Mouse (Mus musculus): Measurements from ENCODE around the gene Tm9sf4. TPM values are rescaled to one million over a fixed set of nuclear protein-coding genes. Genes with fewer than 3 reads are reported as not detected.

The Tm9sf4 gene
- polyA plus RNA-seq, 1 experiment: 52.5 TPM

DNA sequence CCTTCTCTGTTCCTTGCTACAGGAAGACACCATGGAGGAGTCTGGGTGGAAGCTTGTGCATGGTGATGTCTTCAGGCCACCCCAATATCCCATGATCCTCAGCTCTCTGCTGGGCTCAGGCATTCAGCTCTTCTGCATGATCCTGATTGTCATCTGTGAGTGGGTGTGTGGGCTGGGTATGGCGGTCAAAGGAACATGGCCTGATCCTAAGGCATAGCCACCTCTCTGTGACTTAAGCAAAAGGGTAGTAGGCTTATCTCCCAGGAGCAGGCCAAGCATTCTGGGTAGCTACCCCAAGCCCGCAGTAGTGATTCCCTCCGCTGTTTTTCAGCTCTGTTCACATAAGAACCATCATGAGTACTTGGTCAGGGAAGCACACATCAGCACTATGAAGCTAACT, 33.2 kb downstream of the Tm9sf4 start:
- Histone ChIP-seq H3K4me3 (ENCODE audit: control insufficient read depth, low read depth, low read length) (no peak overlapping the region), H3K27ac (ENCODE audit: control insufficient read depth, insufficient read depth, low read depth, low read length) (no peak overlapping the region), H3K4me1 (ENCODE audit: control insufficient read depth, insufficient read depth, low read length) (no peaks in the 10 kb centered on the region), H3K27me3 (ENCODE audit: control insufficient read depth, insufficient read depth, low read length) (no peaks in the 10 kb centered on the region), H3K36me3 (ENCODE audit: control insufficient read depth, insufficient read depth, low read length) (peaks cover 1% of the 10 kb centered on the region; the same call in 1 of the 2 replicates)
- TF ChIP-seq CTCF (IDR thresholded peaks at IDR 0.05; ENCODE audit: control insufficient read depth, insufficient read depth, insufficient replicate concordance, low read depth, low read length) (no peak), POLR2A (IDR thresholded peaks at IDR 0.05; ENCODE audit: control insufficient read depth, low read depth, low read length) (no peak)

- H3K27ac ChIP-seq (ENCODE audit: control insufficient read depth, insufficient read depth, low read depth, low read length): no peak overlapping the region
- peaks cover 6% of the 10 kb centered on the region for H3K36me3 ChIP-seq (ENCODE audit: control insufficient read depth, insufficient read depth, low read length)
- TF ChIP-seq CTCF (IDR thresholded peaks at IDR 0.05; ENCODE audit: control insufficient read depth, insufficient read depth, insufficient replicate concordance, low read depth, low read length) (no peak), POLR2A (IDR thresholded peaks at IDR 0.05; ENCODE audit: control insufficient read depth, low read depth, low read length) (no peak)
- no peak overlapping the region for H3K4me3 ChIP-seq (ENCODE audit: control insufficient read depth, low read depth, low read length)
- H3K27me3 ChIP-seq (ENCODE audit: control insufficient read depth, insufficient read depth, low read length): no peaks in the 10 kb centered on the region
- no peaks in the 10 kb centered on the region for H3K4me1 ChIP-seq (ENCODE audit: control insufficient read depth, insufficient read depth, low read length)
These were observed 37.4 kb downstream of the Tm9sf4 start for GRCm38 (mm10) chr2:153198485-153198884.

GRCm38 (mm10) chr2:153199114-153199513, 38.0 kb downstream of the Tm9sf4 start:
- H3K27ac ChIP-seq (ENCODE audit: control insufficient read depth, insufficient read depth, low read depth, low read length): no peak overlapping the region
- TF ChIP-seq CTCF (IDR thresholded peaks at IDR 0.05; ENCODE audit: control insufficient read depth, insufficient read depth, insufficient replicate concordance, low read depth, low read length) (no peak), POLR2A (IDR thresholded peaks at IDR 0.05; ENCODE audit: control insufficient read depth, low read depth, low read length) (no peak)
- H3K4me3 ChIP-seq (ENCODE audit: control insufficient read depth, low read depth, low read length): no peak overlapping the region
- H3K27me3 ChIP-seq (ENCODE audit: control insufficient read depth, insufficient read depth, low read length): no peaks in the 10 kb centered on the region
- peaks cover 6% of the 10 kb centered on the region for H3K36me3 ChIP-seq (ENCODE audit: control insufficient read depth, insufficient read depth, low read length)
- H3K4me1 ChIP-seq (ENCODE audit: control insufficient read depth, insufficient read depth, low read length): no peaks in the 10 kb centered on the region

GRCm38 (mm10) chr2:153202766-153203165, 41.7 kb downstream of the Tm9sf4 start:
- Histone ChIP-seq H3K27me3 (ENCODE audit: control insufficient read depth, insufficient read depth, low read length) (no peaks in the 10 kb centered on the region), H3K4me3 (ENCODE audit: control insufficient read depth, low read depth, low read length) (no peak overlapping the region), H3K36me3 (ENCODE audit: control insufficient read depth, insufficient read depth, low read length) (peaks cover 7% of the 10 kb centered on the region), H3K4me1 (ENCODE audit: control insufficient read depth, insufficient read depth, low read length) (no peaks in the 10 kb centered on the region), H3K27ac (ENCODE audit: control insufficient read depth, insufficient read depth, low read depth, low read length) (no peak overlapping the region)
- no peak for TF ChIP-seq POLR2A (IDR thresholded peaks at IDR 0.05; ENCODE audit: control insufficient read depth, low read depth, low read length)

DNA sequence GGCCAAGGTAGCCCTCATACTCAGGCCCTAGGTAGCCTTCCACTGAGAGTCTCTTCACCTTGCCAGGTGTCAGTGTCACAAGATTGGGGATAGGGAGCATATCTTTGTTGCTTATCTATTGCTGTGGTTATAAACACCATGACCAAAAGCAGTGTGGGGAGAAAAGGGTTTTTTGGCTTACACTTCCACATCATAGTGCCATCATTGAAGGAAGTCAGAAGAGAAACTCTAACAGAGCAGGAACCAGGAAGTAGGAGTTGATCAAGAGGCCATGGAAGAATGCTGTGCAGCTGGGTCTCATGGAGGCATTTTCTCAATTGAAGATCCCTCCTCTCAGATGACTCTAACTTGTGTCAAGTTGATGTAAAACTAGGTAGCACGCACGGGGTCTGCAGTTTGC, 47.0 kb downstream of the Tm9sf4 start:
- Histone ChIP-seq H3K27ac (ENCODE audit: control insufficient read depth, insufficient read depth, low read depth, low read length) (no peak overlapping the region), H3K4me3 (ENCODE audit: control insufficient read depth, low read depth, low read length) (no peak overlapping the region), H3K36me3 (ENCODE audit: control insufficient read depth, insufficient read depth, low read length) (peaks cover 1% of the 10 kb centered on the region; the same call in 1 of the 2 replicates), H3K4me1 (ENCODE audit: control insufficient read depth, insufficient read depth, low read length) (no peaks in the 10 kb centered on the region), H3K27me3 (ENCODE audit: control insufficient read depth, insufficient read depth, low read length) (no peaks in the 10 kb centered on the region)
- no peak for TF ChIP-seq POLR2A (IDR thresholded peaks at IDR 0.05; ENCODE audit: control insufficient read depth, low read depth, low read length)
- no peak for TF ChIP-seq CTCF (IDR thresholded peaks at IDR 0.05; ENCODE audit: control insufficient read depth, insufficient read depth, insufficient replicate concordance, low read depth, low read length)

- peaks cover 1% of the 10 kb centered on the region; the same call in 1 of the 2 replicates for H3K36me3 ChIP-seq (ENCODE audit: control insufficient read depth, insufficient read depth, low read length)
- H3K27me3 ChIP-seq (ENCODE audit: control insufficient read depth, insufficient read depth, low read length): no peaks in the 10 kb centered on the region
- no peak overlapping the region for H3K27ac ChIP-seq (ENCODE audit: control insufficient read depth, insufficient read depth, low read depth, low read length)
- H3K4me3 ChIP-seq (ENCODE audit: control insufficient read depth, low read depth, low read length): no peak overlapping the region
- H3K4me1 ChIP-seq (ENCODE audit: control insufficient read depth, insufficient read depth, low read length): no peaks in the 10 kb centered on the region
- TF ChIP-seq CTCF (IDR thresholded peaks at IDR 0.05; ENCODE audit: control insufficient read depth, insufficient read depth, insufficient replicate concordance, low read depth, low read length): no peak
- TF ChIP-seq POLR2A (IDR thresholded peaks at IDR 0.05; ENCODE audit: control insufficient read depth, low read depth, low read length): no peak
These were observed 48.2 kb downstream of the Tm9sf4 start for GRCm38 (mm10) chr2:153209286-153209685.

GRCm38 (mm10) chr2:153211451-153211850, 50.3 kb downstream of the Tm9sf4 start:
- no peak overlapping the region for H3K4me3 ChIP-seq (ENCODE audit: control insufficient read depth, low read depth, low read length)
- no peak for TF ChIP-seq POLR2A (IDR thresholded peaks at IDR 0.05; ENCODE audit: control insufficient read depth, low read depth, low read length)

GRCm38 (mm10) chr2:153213351-153213750, 52.2 kb downstream of the Tm9sf4 start:
- TF ChIP-seq POLR2A (IDR thresholded peaks at IDR 0.05; ENCODE audit: control insufficient read depth, low read depth, low read length) (no peak), CTCF (IDR thresholded peaks at IDR 0.05; ENCODE audit: control insufficient read depth, insufficient read depth, insufficient replicate concordance, low read depth, low read length) (no peak)
- H3K4me1 ChIP-seq (ENCODE audit: control insufficient read depth, insufficient read depth, low read length): no peaks in the 10 kb centered on the region
- H3K36me3 ChIP-seq (ENCODE audit: control insufficient read depth, insufficient read depth, low read length): no peaks in the 10 kb centered on the region
- no peak overlapping the region for H3K27ac ChIP-seq (ENCODE audit: control insufficient read depth, insufficient read depth, low read depth, low read length)
- no peaks in the 10 kb centered on the region for H3K27me3 ChIP-seq (ENCODE audit: control insufficient read depth, insufficient read depth, low read length)
- no peak overlapping the region for H3K4me3 ChIP-seq (ENCODE audit: control insufficient read depth, low read depth, low read length)

More at GRCm38 (mm10) chr2:153211451-153211850, 50.3 kb downstream of the Tm9sf4 start:
- no peaks in the 10 kb centered on the region for H3K27me3 ChIP-seq (ENCODE audit: control insufficient read depth, insufficient read depth, low read length)
- no peaks in the 10 kb centered on the region for H3K4me1 ChIP-seq (ENCODE audit: control insufficient read depth, insufficient read depth, low read length)
- H3K36me3 ChIP-seq (ENCODE audit: control insufficient read depth, insufficient read depth, low read length): no peaks in the 10 kb centered on the region; the same call in 1 of the 2 replicates
- H3K27ac ChIP-seq (ENCODE audit: control insufficient read depth, insufficient read depth, low read depth, low read length): no peak overlapping the region
